Mouse (Mus musculus) embryo, embryonic 10 days (tissue): ENCODE results near the gene Olfr9.
"Not testable (repeated sequence)": the region's sequence is repeated elsewhere in the genome, so short reads cannot be mapped to it uniquely, and the experiment has no call there.

Source experiments
- DNase-seq: peaks from one replicate; pipeline ENCODE4 v3.0.0-alpha.2; 2015; ENCODE audit warnings: low spot score

The Olfr9 gene

GRCm38 (mm10) chr10:129004032-129004920 is 15.0 kb downstream of the Olfr9 start:
- no peak for DNase-seq

GRCm38 (mm10) chr10:129010288-129010841 is 21.1 kb downstream of the Olfr9 start, which contains the start of gene Olfr763:
Gene Olfr763 (plus strand): TSS chr10:129010791.
- no peak for DNase-seq

GRCm38 (mm10) chr10:129011511-129011910 is 22.3 kb downstream of the Olfr9 start:
- not testable (repeated sequence) for DNase-seq

GRCm38 (mm10) chr10:129014477-129014876 is 25.2 kb downstream of the Olfr9 start:
- no peak for DNase-seq

- DNase-seq = peak; percentile 23
These were observed 34.1 kb downstream of the Olfr9 start for GRCm38 (mm10) chr10:129023319-129023718.

- DNase-seq = peak; percentile 81
These were observed 36.9 kb downstream of the Olfr9 start for GRCm38 (mm10) chr10:129026018-129026662.

GRCm38 (mm10) chr10:129028343-129028742 is 39.1 kb downstream of the Olfr9 start:
- no peak for DNase-seq

- DNase-seq = no peak
These were observed 50.6 kb downstream of the Olfr9 start, which contains the start of gene Olfr764-ps1 for GRCm38 (mm10) chr10:129039796-129040195. Gene Olfr764-ps1 (minus strand): TSS chr10:129039896.
